Mouse (Mus musculus) cortical plate, adult 2 months (tissue): ENCODE data around the gene Pdzd11. TPM values are rescaled to one million over a fixed set of nuclear protein-coding genes. Genes with fewer than 3 reads are reported as not detected.

ENCODE experiments used
- H3K27ac ChIP-seq: fragments of 200-500 bp; 2 replicates; pipeline ENCODE4 v1.5.1; 2012; ENCODE audit warnings: low read length, control low read depth, inconsistent platforms; ENCODE audit not compliant: insufficient read depth
- H3K4me1 ChIP-seq: fragments of 200-500 bp; 2 replicates; pipeline ENCODE4 v1.6.1; 2011; ENCODE audit warnings: low read length; ENCODE audit not compliant: control insufficient read depth, insufficient read depth
- H3K4me3 ChIP-seq: fragments of 200-500 bp; 2 replicates; pipeline ENCODE4 v1.5.1; 2011; ENCODE audit warnings: mild to moderate bottlenecking, low read length, control low read depth; ENCODE audit not compliant: insufficient read depth
- CTCF ChIP-seq: fragments of 200-500 bp; IDR thresholded peaks from 2 replicates; pipeline ENCODE4 v1.5.1; 2011; ENCODE audit warnings: mild to moderate bottlenecking, control low read depth, low read length; ENCODE audit not compliant: insufficient read depth; ENCODE audit errors: extremely low read depth
- POLR2A ChIP-seq: fragments of 200-500 bp; IDR thresholded peaks from 2 replicates; pipeline ENCODE4 v1.6.1; 2011; ENCODE audit warnings: mild to moderate bottlenecking, low read length, control low read depth; ENCODE audit not compliant: insufficient read depth; ENCODE audit errors: extremely low read depth
- polyA plus RNA-seq: library from polyadenylated mRNA; depleted of rRNA; stranded (reverse); fragments of >200 nt; gene quantifications from 2 replicates; pipeline ENCODE4 v1.2.3, GENCODE M21; 2012; rRNA removed

Pdzd11 gene
- polyA plus RNA-seq, 1 experiment, result 55.7 TPM

GRCm38 (mm10) chrX:100605314-100605713 is 21.1 kb downstream of the Pdzd11 start, which contains the start of gene Arr3:
Gene Arr3, plus strand, starts transcription at chrX:100605497.
- Histone ChIP-seq H3K4me3 (no peak within 1 kb of the TSS), H3K4me1 (no peaks in the 10 kb centered on the region), H3K27ac (peak within 1 kb of the TSS; percentile 23; the same call in 1 of the 2 replicates)
- TF ChIP-seq CTCF (no peak), POLR2A (no peak)

GRCm38 (mm10) chrX:100599755-100600154 is 26.6 kb downstream of the Pdzd11 start:
- no peak for TF ChIP-seq POLR2A
- no peak for TF ChIP-seq CTCF
- Histone ChIP-seq H3K4me3 (no peak overlapping the region), H3K27ac (no peak overlapping the region), H3K4me1 (no peaks in the 10 kb centered on the region; the same call in 1 of the 2 replicates)

- TF ChIP-seq CTCF, result peak; percentile 44
- TF ChIP-seq POLR2A, result no peak
- Histone ChIP-seq H3K4me1 (no peaks in the 10 kb centered on the region; the same call in 1 of the 2 replicates), H3K27ac (no peak overlapping the region), H3K4me3 (no peak overlapping the region)
These were observed 28.9 kb downstream of the Pdzd11 start for GRCm38 (mm10) chrX:100597439-100597838.

- TF ChIP-seq CTCF (no peak), POLR2A (no peak)
- Histone ChIP-seq H3K27ac (no peak within 1 kb of the TSS), H3K4me1 (no peaks in the 10 kb centered on the region; the same call in 1 of the 2 replicates), H3K4me3 (no peak within 1 kb of the TSS)
These were observed 31.6 kb downstream of the Pdzd11 start, which contains the start of gene P2ry4 for GRCm38 (mm10) chrX:100594791-100595190. Gene P2ry4, minus strand, starts transcription at chrX:100594869.

Other genes with a start within 250 kb of the Pdzd11 start
- not detected in 2 replicates for gene Otud6a, start 197.6 kb downstream of the Pdzd11 start, polyA plus RNA-seq
- 0.17 and 0.31 TPM in 2 replicates for gene Awat2, start 183.9 kb downstream of the Pdzd11 start, polyA plus RNA-seq
- 42.9 and 46.0 TPM in 2 replicates for gene Igbp1, start 132.3 kb downstream of the Pdzd11 start, polyA plus RNA-seq
- 0.52 and 0.74 TPM in 2 replicates for gene Dgat2l6, start 101.7 kb downstream of the Pdzd11 start, polyA plus RNA-seq
- not detected in 2 replicates for gene Awat1, start 54.3 kb downstream of the Pdzd11 start, polyA plus RNA-seq
- gene P2ry4, start 31.7 kb downstream of the Pdzd11 start, polyA plus RNA-seq, result 0.04 TPM in 1 of 2 replicates, not detected in the other
- gene Arr3, start 21.1 kb downstream of the Pdzd11 start, polyA plus RNA-seq, result 4.3 and 4.8 TPM in 2 replicates
- 1.2 and 1.3 TPM in 2 replicates for gene Kif4, start 831 bp downstream of the Pdzd11 start, polyA plus RNA-seq
- 11.8 and 14.4 TPM in 2 replicates for gene Gdpd2, start 103.3 kb upstream of the Pdzd11 start, polyA plus RNA-seq
- 86.4 and 94.7 TPM in 2 replicates for gene Dlg3, start 141.2 kb upstream of the Pdzd11 start, polyA plus RNA-seq